Mouse (Mus musculus): ENCODE data around the gene Pde11a. TPM values are rescaled to one million over a fixed set of nuclear protein-coding genes. Genes with fewer than 3 reads are reported as not detected.

Gene Pde11a
- polyA plus RNA-seq, 1 experiment: not detected

DNA sequence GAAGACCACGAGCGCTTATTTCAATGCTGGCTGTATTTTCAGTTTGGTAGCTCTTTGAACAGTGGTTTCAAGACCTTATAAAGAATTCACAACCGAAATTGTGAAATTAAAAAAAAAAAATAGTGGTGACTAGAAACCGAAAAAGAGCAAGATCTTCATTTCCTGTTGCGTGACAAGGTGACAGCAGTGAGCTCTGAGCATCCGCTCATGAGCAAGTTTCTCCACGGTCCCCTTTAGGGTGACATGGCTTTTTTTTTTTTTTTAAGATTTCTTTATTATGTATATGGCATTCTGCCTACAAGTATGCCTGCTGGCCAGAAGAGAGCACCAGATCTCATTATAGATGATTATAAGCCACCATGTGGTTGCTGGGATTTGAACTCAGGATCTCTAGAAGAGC, 323.1 kb downstream of the Pde11a start:
- Histone ChIP-seq H3K4me1 (ENCODE audit: control insufficient read depth, insufficient read depth, low read length) (no peaks in the 10 kb centered on the region; the same call in 1 of the 2 replicates), H3K4me3 (ENCODE audit: insufficient read depth, low read depth, low read length) (no peak overlapping the region), H3K27ac (ENCODE audit: insufficient read depth, low read depth, low read length) (no peak overlapping the region)
- WGBS: 95% methylated on average over 7 of the region's 7 CpGs
- no peak for TF ChIP-seq CTCF (IDR thresholded peaks at IDR 0.05; ENCODE audit: insufficient read depth, low read depth, low read length)
- TF ChIP-seq POLR2A (IDR thresholded peaks at IDR 0.05; ENCODE audit: insufficient read depth, low read depth, low read length): no peak

DNA sequence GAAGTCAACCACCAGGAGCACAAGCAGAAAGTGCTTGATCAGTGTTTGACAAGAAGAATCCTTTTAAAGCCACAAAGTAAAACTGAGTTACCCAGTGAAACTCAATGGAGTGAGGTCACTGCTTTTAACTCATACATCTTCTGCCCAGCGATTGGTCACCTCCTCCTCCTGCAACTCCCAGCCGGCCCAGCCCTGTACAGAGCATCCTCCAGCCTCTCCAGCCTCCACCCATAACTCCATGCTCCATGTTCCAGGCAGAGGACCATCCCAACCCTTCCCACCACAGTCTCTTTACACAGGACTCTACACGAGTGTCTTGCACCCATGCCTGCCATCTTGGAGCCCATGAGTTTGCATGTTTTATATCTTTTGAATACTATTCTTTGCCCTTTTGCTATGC, 323.9 kb downstream of the Pde11a start:
- Histone ChIP-seq H3K27ac (ENCODE audit: insufficient read depth, low read depth, low read length) (no peak overlapping the region), H3K4me3 (ENCODE audit: insufficient read depth, low read depth, low read length) (no peak overlapping the region), H3K4me1 (ENCODE audit: control insufficient read depth, insufficient read depth, low read length) (no peaks in the 10 kb centered on the region; the same call in 1 of the 2 replicates)
- 93% methylated on average over 3 of the region's 3 CpGs for WGBS
- TF ChIP-seq CTCF (IDR thresholded peaks at IDR 0.05; ENCODE audit: insufficient read depth, low read depth, low read length) (no peak), POLR2A (IDR thresholded peaks at IDR 0.05; ENCODE audit: insufficient read depth, low read depth, low read length) (no peak)

DNA sequence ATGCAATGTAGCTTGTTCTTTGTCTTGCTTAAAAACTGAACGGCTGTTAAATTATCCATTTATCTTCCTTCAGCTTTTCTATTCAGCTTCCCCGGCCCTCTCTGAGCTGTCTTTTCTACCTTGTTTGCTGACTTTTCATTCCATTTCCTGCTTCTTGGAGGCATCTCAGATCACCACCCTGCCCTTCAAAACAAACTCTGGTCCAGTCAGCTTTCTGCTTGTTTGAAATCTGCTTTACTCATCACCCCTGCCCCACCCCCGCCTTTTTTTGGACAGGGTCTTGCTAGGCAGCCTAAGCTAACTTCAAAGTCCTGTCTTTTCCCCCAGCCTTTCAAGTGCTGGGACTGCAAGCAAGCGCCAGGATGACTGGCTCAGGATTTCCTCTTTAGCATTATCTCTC, 332.4 kb downstream of the Pde11a start:
- no peak overlapping the region for H3K4me3 ChIP-seq (ENCODE audit: insufficient read depth, low read depth, low read length)
- H3K4me1 ChIP-seq (ENCODE audit: control insufficient read depth, insufficient read depth, low read length): no peaks in the 10 kb centered on the region
- no peak overlapping the region for H3K27ac ChIP-seq (ENCODE audit: insufficient read depth, low read depth, low read length)
- TF ChIP-seq CTCF (IDR thresholded peaks at IDR 0.05; ENCODE audit: insufficient read depth, low read depth, low read length) (no peak), POLR2A (IDR thresholded peaks at IDR 0.05; ENCODE audit: insufficient read depth, low read depth, low read length) (no peak)
- WGBS: 42% methylated on average over 4 of the region's 4 CpGs

DNA sequence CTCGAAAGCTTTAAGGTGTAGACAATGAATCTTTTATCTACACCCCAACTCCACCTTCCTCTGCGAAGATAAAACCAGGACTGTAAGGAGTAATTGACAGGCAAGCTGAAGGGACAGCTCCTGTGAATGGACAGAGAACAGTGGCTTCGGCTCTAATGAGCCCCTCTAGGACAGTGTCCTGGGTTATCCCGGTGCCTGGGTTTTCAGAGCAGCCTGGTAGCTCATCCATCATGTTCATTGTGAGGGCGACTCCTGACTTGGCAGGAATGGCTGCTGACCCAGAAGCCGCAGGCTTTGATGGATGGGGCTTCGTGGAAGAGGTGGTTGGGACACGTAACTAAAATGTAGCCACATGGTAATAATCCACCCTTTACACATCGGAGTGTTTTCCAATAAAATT, 335.7 kb downstream of the Pde11a start:
- 83% methylated on average over 9 of the region's 9 CpGs for WGBS
- TF ChIP-seq CTCF (IDR thresholded peaks at IDR 0.05; ENCODE audit: insufficient read depth, low read depth, low read length): no peak
- Histone ChIP-seq H3K4me3 (ENCODE audit: insufficient read depth, low read depth, low read length) (no peak overlapping the region), H3K4me1 (ENCODE audit: control insufficient read depth, insufficient read depth, low read length) (peaks cover 2% of the 10 kb centered on the region), H3K27ac (ENCODE audit: insufficient read depth, low read depth, low read length) (no peak overlapping the region)

DNA sequence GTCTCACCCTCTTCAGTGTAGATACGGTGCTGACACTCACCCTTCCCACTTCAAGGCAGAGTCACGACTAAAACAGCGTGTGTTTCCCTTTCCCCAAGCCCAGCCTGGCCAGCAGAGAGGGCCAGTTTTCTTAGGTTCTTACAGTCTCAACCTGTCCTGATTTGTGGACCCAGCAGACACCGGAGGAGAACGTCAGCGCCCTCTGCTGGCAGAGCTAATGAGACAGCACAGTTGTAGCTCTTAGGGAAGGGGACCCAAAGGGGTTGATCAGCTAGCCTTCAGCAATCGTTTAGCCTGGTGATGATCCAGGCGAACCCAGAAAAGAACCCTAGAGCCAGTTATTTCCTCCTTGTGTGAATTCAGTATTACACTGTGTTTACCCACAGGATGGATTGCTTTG, 337.2 kb downstream of the Pde11a start:
- peaks cover 3% of the 10 kb centered on the region for H3K4me1 ChIP-seq (ENCODE audit: control insufficient read depth, insufficient read depth, low read length)
- WGBS: 44% methylated on average over 8 of the region's 8 CpGs
- no peak for TF ChIP-seq POLR2A (IDR thresholded peaks at IDR 0.05; ENCODE audit: insufficient read depth, low read depth, low read length)
- TF ChIP-seq CTCF (IDR thresholded peaks at IDR 0.05; ENCODE audit: insufficient read depth, low read depth, low read length): 0 out of 2 replicates have a peak, but pooled peaks have one; percentile 18
- no peak overlapping the region for H3K27ac ChIP-seq (ENCODE audit: insufficient read depth, low read depth, low read length)
- H3K4me3 ChIP-seq (ENCODE audit: insufficient read depth, low read depth, low read length): no peak overlapping the region

DNA sequence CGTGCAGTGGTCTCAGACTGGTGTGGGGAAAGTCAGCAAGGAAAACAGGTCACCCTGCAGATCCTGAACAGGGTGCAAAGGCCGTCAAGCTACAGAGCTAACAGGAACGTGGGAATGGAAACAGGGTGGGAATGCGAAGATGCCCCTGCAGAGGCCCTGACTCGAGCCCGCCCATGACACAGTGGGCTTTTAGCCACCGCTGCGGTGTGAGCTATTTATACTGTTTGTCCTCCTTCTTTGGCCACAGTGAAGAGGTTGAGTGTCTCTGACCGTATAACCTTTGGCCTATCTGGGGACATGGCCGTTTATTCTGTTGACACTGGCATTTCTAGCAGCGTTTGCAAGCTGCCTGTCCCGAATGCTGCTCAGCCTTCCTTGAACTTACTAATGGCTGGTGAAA, 338.9 kb downstream of the Pde11a start:
- Histone ChIP-seq H3K4me1 (ENCODE audit: control insufficient read depth, insufficient read depth, low read length) (peaks cover 3% of the 10 kb centered on the region), H3K27ac (ENCODE audit: insufficient read depth, low read depth, low read length) (no peak overlapping the region), H3K4me3 (ENCODE audit: insufficient read depth, low read depth, low read length) (no peak overlapping the region)
- TF ChIP-seq CTCF (IDR thresholded peaks at IDR 0.05; ENCODE audit: insufficient read depth, low read depth, low read length) (no peak), POLR2A (IDR thresholded peaks at IDR 0.05; ENCODE audit: insufficient read depth, low read depth, low read length) (no peak)
- WGBS: 82% methylated on average over 12 of the region's 12 CpGs

DNA sequence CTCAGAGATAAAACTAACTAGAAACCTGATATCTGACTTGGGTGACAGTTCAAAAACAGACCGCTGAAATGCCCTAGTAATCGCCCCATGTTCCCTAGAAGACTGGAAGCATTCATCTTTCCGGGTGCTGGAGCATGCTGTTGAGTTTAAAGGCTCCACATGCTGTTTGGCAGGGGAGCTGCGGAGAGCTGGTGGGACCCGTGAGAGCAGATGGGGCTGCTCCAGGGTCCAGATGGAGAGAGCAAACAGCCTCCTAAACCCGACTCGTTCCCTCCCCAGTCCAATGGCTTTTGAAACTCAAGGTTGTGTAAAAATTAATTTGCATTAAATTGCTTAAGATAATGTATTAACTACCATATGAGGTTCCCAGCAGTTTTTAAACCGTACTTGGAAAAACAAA, 339.9 kb downstream of the Pde11a start:
- H3K4me1 ChIP-seq (ENCODE audit: control insufficient read depth, insufficient read depth, low read length): peaks cover 3% of the 10 kb centered on the region
- WGBS: 38% methylated on average over 8 of the region's 8 CpGs
- no peak overlapping the region for H3K27ac ChIP-seq (ENCODE audit: insufficient read depth, low read depth, low read length)
- no peak for TF ChIP-seq CTCF (IDR thresholded peaks at IDR 0.05; ENCODE audit: insufficient read depth, low read depth, low read length)
- no peak for TF ChIP-seq POLR2A (IDR thresholded peaks at IDR 0.05; ENCODE audit: insufficient read depth, low read depth, low read length)
- H3K4me3 ChIP-seq (ENCODE audit: insufficient read depth, low read depth, low read length): no peak overlapping the region

DNA sequence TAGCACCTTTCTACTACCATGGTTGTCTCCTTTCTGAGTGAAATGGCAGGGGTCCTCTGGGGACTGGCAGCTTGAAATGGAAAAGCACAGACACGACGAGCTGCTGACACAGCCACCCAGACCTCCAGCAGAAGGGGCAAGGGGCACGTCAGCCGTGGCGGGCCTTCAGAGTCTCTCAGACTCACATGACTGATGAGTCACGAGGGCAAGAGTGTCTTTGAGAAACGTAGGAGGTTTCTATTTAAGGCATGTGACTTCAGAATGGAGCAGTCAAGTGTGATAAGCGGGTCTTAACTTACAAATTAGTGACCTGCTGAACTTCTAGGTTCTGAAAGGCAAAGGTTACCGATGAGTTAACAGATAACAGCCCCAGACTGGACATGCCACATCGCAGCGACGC, 340.8 kb downstream of the Pde11a start:
- no peak overlapping the region for H3K27ac ChIP-seq (ENCODE audit: insufficient read depth, low read depth, low read length)
- peaks cover 3% of the 10 kb centered on the region for H3K4me1 ChIP-seq (ENCODE audit: control insufficient read depth, insufficient read depth, low read length)
- TF ChIP-seq CTCF (IDR thresholded peaks at IDR 0.05; ENCODE audit: insufficient read depth, low read depth, low read length): no peak
- no peak for TF ChIP-seq POLR2A (IDR thresholded peaks at IDR 0.05; ENCODE audit: insufficient read depth, low read depth, low read length)
- 74% methylated on average over 12 of the region's 12 CpGs for WGBS
- no peak overlapping the region for H3K4me3 ChIP-seq (ENCODE audit: insufficient read depth, low read depth, low read length)

DNA sequence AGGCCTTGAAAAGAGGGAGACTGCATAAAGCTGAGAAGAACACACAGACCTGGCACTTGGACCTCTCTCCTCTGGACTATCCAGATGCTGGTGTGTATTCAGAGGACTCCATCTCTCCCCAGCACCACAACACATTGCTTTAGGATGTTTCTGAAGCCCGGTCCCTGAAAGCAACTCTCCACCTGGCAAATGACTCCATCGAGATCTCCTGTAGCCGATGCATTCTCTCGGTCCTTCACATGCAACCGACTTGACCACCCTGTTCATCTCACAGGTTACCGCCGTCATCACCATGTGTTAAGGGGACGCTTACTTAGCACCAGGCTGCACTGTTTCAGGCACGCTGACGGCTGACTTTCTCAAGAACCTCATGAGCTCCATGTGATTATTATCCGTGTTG, 343.7 kb downstream of the Pde11a start:
- no peak overlapping the region for H3K4me3 ChIP-seq (ENCODE audit: insufficient read depth, low read depth, low read length)
- TF ChIP-seq CTCF (IDR thresholded peaks at IDR 0.05; ENCODE audit: insufficient read depth, low read depth, low read length) (no peak), POLR2A (IDR thresholded peaks at IDR 0.05; ENCODE audit: insufficient read depth, low read depth, low read length) (no peak)
- H3K27ac ChIP-seq (ENCODE audit: insufficient read depth, low read depth, low read length): no peak overlapping the region
- 94% methylated on average over 11 of the region's 11 CpGs for whole genome bisulfite sequencing
- H3K4me1 ChIP-seq (ENCODE audit: control insufficient read depth, insufficient read depth, low read length): peaks cover 11% of the 10 kb centered on the region

DNA sequence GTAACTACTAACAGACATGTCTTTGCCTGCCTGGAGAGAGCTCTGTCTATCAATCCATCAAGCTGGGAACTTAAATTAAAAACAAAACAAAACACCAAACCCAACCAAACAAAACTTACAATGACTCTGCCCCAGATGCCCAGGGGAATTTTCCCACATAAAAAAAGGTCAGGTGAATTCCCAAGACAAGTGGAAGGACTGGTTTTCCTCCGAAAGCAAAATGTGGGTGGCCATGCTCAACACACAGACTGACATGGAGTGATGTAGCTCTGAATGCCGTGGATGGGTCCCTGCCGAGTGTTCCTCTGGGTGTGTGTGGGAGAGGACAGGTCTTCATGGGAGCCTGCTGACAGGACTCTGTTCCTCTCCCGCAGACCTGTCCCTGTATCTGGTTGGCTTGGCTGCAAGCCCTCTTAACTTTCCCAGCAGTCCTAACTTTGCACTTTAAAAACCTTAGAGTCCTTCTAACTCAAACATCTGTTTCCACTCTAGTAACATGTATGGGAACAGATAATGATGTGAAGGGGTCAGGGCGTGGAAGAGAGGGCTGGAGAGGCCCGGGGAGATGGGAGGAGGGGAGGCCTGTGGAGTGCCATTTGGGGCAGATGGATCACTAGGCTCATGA, 346.9 kb downstream of the Pde11a start:
- TF ChIP-seq POLR2A (IDR thresholded peaks at IDR 0.05; ENCODE audit: insufficient read depth, low read depth, low read length) (no peak), CTCF (IDR thresholded peaks at IDR 0.05; ENCODE audit: insufficient read depth, low read depth, low read length) (no peak)
- WGBS: 85% methylated on average over 6 of the region's 6 CpGs
- Histone ChIP-seq H3K4me1 (ENCODE audit: control insufficient read depth, insufficient read depth, low read length) (peaks cover 10% of the 10 kb centered on the region), H3K4me3 (ENCODE audit: insufficient read depth, low read depth, low read length) (no peak overlapping the region), H3K27ac (ENCODE audit: insufficient read depth, low read depth, low read length) (no peak overlapping the region)

All from olfactory bulb, adult 2 months (tissue).